Mouse (Mus musculus): Measurements from ENCODE around the gene Ttll7. TPM values are rescaled to one million over a fixed set of nuclear protein-coding genes. Genes with fewer than 3 reads are reported as not detected.
A peak's percentile ranks its signal among the peaks of the same experiment; 100 is the strongest.

Gene Ttll7
- polyA plus RNA-seq (2015; fragmentation: Nextera tagmentation; extraction: Ambion mirVana): 7.1 and 8.5 TPM in 2 replicates

GRCm38 (mm10) chr3:146851966-146852891 lies at the start of gene Ttll7:
TSS of gene Ttll7 (plus strand) at chr3:146852367.
- Histone ChIP-seq H3K27ac (replicated peaks) (peak within 1 kb of the TSS; percentile 83), H3K9ac (replicated peaks) (peak within 1 kb of the TSS; percentile 84), H3K4me1 (peaks cover 21% of the 10 kb centered on the region), H3K9me3 (no peaks in the 10 kb centered on the region), H3K36me3 (no peaks in the 10 kb centered on the region), H3K4me3 (peak within 1 kb of the TSS; percentile 90), H3K27me3 (no peaks in the 10 kb centered on the region), H3K4me2 (replicated peaks) (peak within 1 kb of the TSS; percentile 69)
- ATAC-seq (replicated peaks): peak; percentile 98
- WGBS: under 1% methylated on average over 35 of the region's 36 CpGs

GRCm38 (mm10) chr3:146812041-146812878 lies 39.9 kb upstream of the Ttll7 start:
- H3K9me3 ChIP-seq: no peaks in the 10 kb centered on the region
- ATAC-seq (replicated peaks): peak; percentile 80
- no peaks in the 10 kb centered on the region for H3K27me3 ChIP-seq
- under 1% methylated on average over 54 of the region's 60 CpGs for whole genome bisulfite sequencing
- H3K27ac ChIP-seq (replicated peaks): peak overlapping the region; percentile 87
- H3K4me1 ChIP-seq: peaks cover 27% of the 10 kb centered on the region
- no peaks in the 10 kb centered on the region for H3K36me3 ChIP-seq
- H3K9ac ChIP-seq (replicated peaks): peak overlapping the region; percentile 98
- peak overlapping the region; percentile 100 for H3K4me3 ChIP-seq
- H3K4me2 ChIP-seq (replicated peaks): peak overlapping the region; percentile 80

- H3K36me3 ChIP-seq: no peaks in the 10 kb centered on the region
- no peaks in the 10 kb centered on the region for H3K9me3 ChIP-seq
- ATAC-seq (replicated peaks): peak; percentile 97
- H3K4me1 ChIP-seq: peaks cover 27% of the 10 kb centered on the region
- WGBS: under 1% methylated on average over 60 of the region's 60 CpGs
- H3K27ac ChIP-seq (replicated peaks): peak within 1 kb of the TSS; percentile 87
- peak within 1 kb of the TSS; percentile 80 for H3K4me2 ChIP-seq (replicated peaks)
- H3K9ac ChIP-seq (replicated peaks): peak within 1 kb of the TSS; percentile 98
- H3K4me3 ChIP-seq: peak within 1 kb of the TSS; percentile 100
- no peaks in the 10 kb centered on the region for H3K27me3 ChIP-seq
These were observed 39.2 kb upstream of the Ttll7 start, which contains the start of gene Prkacb for GRCm38 (mm10) chr3:146812901-146813393. TSS of gene Prkacb (minus strand) at chr3:146812990.

GRCm38 (mm10) chr3:146813624-146814023 lies 38.5 kb upstream of the Ttll7 start:
- WGBS: 64% methylated on average over 7 of the region's 7 CpGs
- Histone ChIP-seq H3K27ac (replicated peaks) (no peak overlapping the region), H3K9ac (replicated peaks) (peak overlapping the region; percentile 98), H3K4me2 (replicated peaks) (peak overlapping the region; percentile 67), H3K9me3 (no peaks in the 10 kb centered on the region), H3K4me3 (peak overlapping the region; percentile 100), H3K27me3 (no peaks in the 10 kb centered on the region), H3K4me1 (peaks cover 27% of the 10 kb centered on the region), H3K36me3 (no peaks in the 10 kb centered on the region)
- ATAC-seq (replicated peaks): no peak

GRCm38 (mm10) chr3:146820718-146821117 lies 31.4 kb upstream of the Ttll7 start:
- H3K4me1 ChIP-seq: no peaks in the 10 kb centered on the region
- H3K36me3 ChIP-seq: no peaks in the 10 kb centered on the region
- no peak for ATAC-seq (replicated peaks)
- H3K9me3 ChIP-seq: no peaks in the 10 kb centered on the region
- 89% methylated on average over 4 of the region's 4 CpGs for WGBS
- no peak overlapping the region for H3K9ac ChIP-seq (replicated peaks)
- H3K27ac ChIP-seq (replicated peaks): no peak overlapping the region
- no peak overlapping the region for H3K4me3 ChIP-seq
- H3K27me3 ChIP-seq: no peaks in the 10 kb centered on the region; the same call in 1 of the 2 replicates
- no peak overlapping the region for H3K4me2 ChIP-seq (replicated peaks)

- peaks cover 5% of the 10 kb centered on the region; the same call in 1 of the 2 replicates for H3K4me1 ChIP-seq
- 86% methylated on average over 3 of the region's 3 CpGs for WGBS
- no peaks in the 10 kb centered on the region for H3K27me3 ChIP-seq
- no peaks in the 10 kb centered on the region for H3K9me3 ChIP-seq
- H3K4me2 ChIP-seq (replicated peaks): no peak overlapping the region
- no peak overlapping the region for H3K9ac ChIP-seq (replicated peaks)
- no peaks in the 10 kb centered on the region for H3K36me3 ChIP-seq
- no peak overlapping the region for H3K27ac ChIP-seq (replicated peaks)
- H3K4me3 ChIP-seq: no peak overlapping the region
- ATAC-seq (replicated peaks): no peak
These were observed 9.4 kb upstream of the Ttll7 start for GRCm38 (mm10) chr3:146842766-146843165.

GRCm38 (mm10) chr3:146843470-146843869 lies 8.7 kb upstream of the Ttll7 start:
- ATAC-seq (replicated peaks): no peak
- no peaks in the 10 kb centered on the region for H3K27me3 ChIP-seq
- WGBS: 49% methylated on average over 6 of the region's 6 CpGs
- H3K4me2 ChIP-seq (replicated peaks): no peak overlapping the region
- no peaks in the 10 kb centered on the region for H3K9me3 ChIP-seq
- H3K4me3 ChIP-seq: no peak overlapping the region
- no peak overlapping the region for H3K27ac ChIP-seq (replicated peaks)
- no peaks in the 10 kb centered on the region for H3K36me3 ChIP-seq
- peaks cover 5% of the 10 kb centered on the region; the same call in 1 of the 2 replicates for H3K4me1 ChIP-seq
- H3K9ac ChIP-seq (replicated peaks): no peak overlapping the region

- Histone ChIP-seq H3K9me3 (no peaks in the 10 kb centered on the region), H3K4me2 (replicated peaks) (no peak overlapping the region), H3K36me3 (no peaks in the 10 kb centered on the region), H3K27ac (replicated peaks) (no peak overlapping the region), H3K4me1 (peaks cover 5% of the 10 kb centered on the region; the same call in 1 of the 2 replicates), H3K9ac (replicated peaks) (no peak overlapping the region), H3K27me3 (no peaks in the 10 kb centered on the region), H3K4me3 (no peak overlapping the region)
- 94% methylated on average over 5 of the region's 5 CpGs for WGBS
- ATAC-seq (replicated peaks): no peak
These were observed 5.9 kb upstream of the Ttll7 start for GRCm38 (mm10) chr3:146846237-146846636.

GRCm38 (mm10) chr3:146848112-146848511 lies 4.1 kb upstream of the Ttll7 start:
- WGBS: 94% methylated on average over 8 of the region's 8 CpGs
- Histone ChIP-seq H3K27me3 (no peaks in the 10 kb centered on the region), H3K4me1 (peaks cover 16% of the 10 kb centered on the region), H3K27ac (replicated peaks) (no peak overlapping the region), H3K36me3 (no peaks in the 10 kb centered on the region), H3K4me2 (replicated peaks) (no peak overlapping the region), H3K4me3 (no peak overlapping the region), H3K9me3 (no peaks in the 10 kb centered on the region), H3K9ac (replicated peaks) (no peak overlapping the region)
- no peak for ATAC-seq (replicated peaks)

GRCm38 (mm10) chr3:146849360-146849759 lies 2.8 kb upstream of the Ttll7 start:
- H3K9ac ChIP-seq (replicated peaks): no peak overlapping the region
- no peak overlapping the region for H3K4me2 ChIP-seq (replicated peaks)
- no peak overlapping the region for H3K4me3 ChIP-seq
- peaks cover 23% of the 10 kb centered on the region for H3K4me1 ChIP-seq
- no peaks in the 10 kb centered on the region for H3K27me3 ChIP-seq
- no peak for ATAC-seq (replicated peaks)
- H3K9me3 ChIP-seq: no peaks in the 10 kb centered on the region
- no peaks in the 10 kb centered on the region for H3K36me3 ChIP-seq
- H3K27ac ChIP-seq (replicated peaks): no peak overlapping the region
- WGBS: 88% methylated on average over 7 of the region's 7 CpGs

- 82% methylated on average over 7 of the region's 7 CpGs for WGBS
- Histone ChIP-seq H3K36me3 (no peaks in the 10 kb centered on the region), H3K9me3 (no peaks in the 10 kb centered on the region), H3K4me1 (peaks cover 21% of the 10 kb centered on the region), H3K27ac (replicated peaks) (no peak overlapping the region), H3K27me3 (no peaks in the 10 kb centered on the region), H3K4me2 (replicated peaks) (no peak overlapping the region), H3K4me3 (no peak overlapping the region), H3K9ac (replicated peaks) (no peak overlapping the region)
- ATAC-seq (replicated peaks): no peak
These were observed 2.4 kb downstream of the Ttll7 start for GRCm38 (mm10) chr3:146854473-146855087.

Data from forebrain, embryonic 15.5 days (tissue).